Mouse (Mus musculus): ENCODE results near the gene Myo9a.

- no peak for TF ChIP-seq GATA1 (IDR thresholded peaks at IDR 0.05; ENCODE audit: low read length)
- TF ChIP-seq TAL1 (IDR thresholded peaks at IDR 0.05; ENCODE audit: low read length) = no peak
Observed at GRCm38 (mm10) chr9:59941885-59942350, 191.2 kb downstream of the Myo9a start.

All from erythroblast, embryonic 14.5 days (primary cell).